Mouse (Mus musculus): ENCODE data around the gene C8g. TPM values are rescaled to one million over a fixed set of nuclear protein-coding genes. Genes with fewer than 3 reads are reported as not detected.

C8g gene
- total RNA-seq, 1 experiment = 2.1 TPM

GRCm38 (mm10) chr2:25477541-25477940 is 24.0 kb downstream of the C8g start:
- no peak overlapping the region for H3K4me3 ChIP-seq (ENCODE audit: insufficient read depth in 1 of 2, low read depth in 1 of 2, low read length in 2 of 2, poor library complexity in 1 of 2, severe bottlenecking in 1 of 2)

GRCm38 (mm10) chr2:25472550-25472949 is 29.0 kb downstream of the C8g start:
- Histone ChIP-seq H3K4me3 (ENCODE audit: insufficient read depth in 1 of 2, low read depth in 1 of 2, low read length in 2 of 2, poor library complexity in 1 of 2, severe bottlenecking in 1 of 2) (no peak overlapping the region), H3K36me3 (ENCODE audit: control insufficient read depth, insufficient read depth, low read length, poor library complexity, severe bottlenecking) (no peaks in the 10 kb centered on the region), H3K9me3 (ENCODE audit: control insufficient read depth, insufficient read depth, low read depth, low read length) (no peaks in the 10 kb centered on the region), H3K27ac (ENCODE audit: insufficient read depth, low read depth, low read length, poor library complexity, severe bottlenecking) (no peak overlapping the region), H3K4me1 (ENCODE audit: control insufficient read depth in 2 of 2, insufficient read depth in 2 of 2, low read length in 2 of 2, poor library complexity in 1 of 2) (no peaks in the 10 kb centered on the region), H3K9ac (ENCODE audit: insufficient read depth, low read depth, low read length, poor library complexity, severe bottlenecking) (no peak overlapping the region)
- TF ChIP-seq HCFC1 (IDR thresholded peaks at IDR 0.05; ENCODE audit: borderline replicate concordance, insufficient read depth, low read length) = no peak
- TF ChIP-seq ZC3H11A (IDR thresholded peaks at IDR 0.05; ENCODE audit: borderline replicate concordance, low read depth, low read length) = no peak
- TF ChIP-seq MAFK (IDR thresholded peaks at IDR 0.05; ENCODE audit: insufficient read depth, low read depth, low read length) = no peak
- no peak for DNase-seq (ENCODE audit: low read depth, low spot score)
- in situ Hi-C loops (cut with MboI; ENCODE audit: low sequenced_read_pairs in 2 of 2, unreplicated experiment in 2 of 2) = no loop called here

More at GRCm38 (mm10) chr2:25477541-25477940, 24.0 kb downstream of the C8g start:
- in situ Hi-C loops (cut with MboI; ENCODE audit: low sequenced_read_pairs in 2 of 2, unreplicated experiment in 2 of 2) = no loop called here
- no peak for TF ChIP-seq CHD2 (IDR thresholded peaks at IDR 0.05; ENCODE audit: low read depth, low read length)
- no peak for TF ChIP-seq MAFK (IDR thresholded peaks at IDR 0.05; ENCODE audit: insufficient read depth, low read depth, low read length)
- TF ChIP-seq HCFC1 (IDR thresholded peaks at IDR 0.05; ENCODE audit: borderline replicate concordance, insufficient read depth, low read length) = no peak
- TF ChIP-seq ZC3H11A (IDR thresholded peaks at IDR 0.05; ENCODE audit: borderline replicate concordance, low read depth, low read length) = no peak
- TF ChIP-seq ZNF384 (IDR thresholded peaks at IDR 0.05; ENCODE audit: low read depth, low read length) = no peak
- DNase-seq (ENCODE audit: low read depth, low spot score) = no peak
- H3K9me3 ChIP-seq (ENCODE audit: control insufficient read depth, insufficient read depth, low read depth, low read length) = no peaks in the 10 kb centered on the region
- no peak overlapping the region for H3K9ac ChIP-seq (ENCODE audit: insufficient read depth, low read depth, low read length, poor library complexity, severe bottlenecking)
- no peaks in the 10 kb centered on the region for H3K36me3 ChIP-seq (ENCODE audit: control insufficient read depth, insufficient read depth, low read length, poor library complexity, severe bottlenecking)
- no peaks in the 10 kb centered on the region for H3K4me1 ChIP-seq (ENCODE audit: control insufficient read depth in 2 of 2, insufficient read depth in 2 of 2, low read length in 2 of 2, poor library complexity in 1 of 2)
- no peak overlapping the region for H3K27ac ChIP-seq (ENCODE audit: insufficient read depth, low read depth, low read length, poor library complexity, severe bottlenecking)

DNA sequence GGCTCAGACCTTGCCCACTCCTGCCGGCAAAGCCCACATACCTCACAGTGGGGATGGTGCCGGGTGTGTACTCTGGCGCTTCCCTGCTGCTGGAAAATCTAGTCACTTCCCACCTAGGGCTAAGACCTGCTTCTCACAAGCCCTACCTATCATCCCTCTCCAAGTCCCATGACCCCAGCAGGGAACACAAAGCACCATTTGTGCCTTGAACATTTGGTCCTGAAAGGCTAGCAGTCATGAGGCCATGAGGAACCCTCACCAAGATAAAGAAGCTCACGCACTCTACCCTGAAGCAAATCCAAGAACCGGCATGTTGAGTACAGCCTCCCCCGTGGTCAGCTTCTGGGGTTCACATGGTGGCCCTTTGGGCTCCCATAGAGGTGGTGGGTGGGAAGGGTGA is 31.6 kb downstream of the C8g start, which contains the start of gene Ptgds:
TSS of gene Ptgds (minus strand) at position 78 of the 400 bp plus-strand sequence.
- no peak for DNase-seq (ENCODE audit: low read depth, low spot score)
- Histone ChIP-seq H3K27ac (ENCODE audit: insufficient read depth, low read depth, low read length, poor library complexity, severe bottlenecking) (no peak within 1 kb of the TSS), H3K36me3 (ENCODE audit: control insufficient read depth, insufficient read depth, low read length, poor library complexity, severe bottlenecking) (no peaks in the 10 kb centered on the region), H3K4me1 (ENCODE audit: control insufficient read depth in 2 of 2, insufficient read depth in 2 of 2, low read length in 2 of 2, poor library complexity in 1 of 2) (no peaks in the 10 kb centered on the region), H3K4me3 (ENCODE audit: insufficient read depth in 1 of 2, low read depth in 1 of 2, low read length in 2 of 2, poor library complexity in 1 of 2, severe bottlenecking in 1 of 2) (no peak within 1 kb of the TSS), H3K9ac (ENCODE audit: insufficient read depth, low read depth, low read length, poor library complexity, severe bottlenecking) (no peak within 1 kb of the TSS), H3K9me3 (ENCODE audit: control insufficient read depth, insufficient read depth, low read depth, low read length) (no peaks in the 10 kb centered on the region)
- TF ChIP-seq HCFC1 (IDR thresholded peaks at IDR 0.05; ENCODE audit: borderline replicate concordance, insufficient read depth, low read length) = no peak
- TF ChIP-seq ZC3H11A (IDR thresholded peaks at IDR 0.05; ENCODE audit: borderline replicate concordance, low read depth, low read length) = no peak
- no peak for TF ChIP-seq MAFK (IDR thresholded peaks at IDR 0.05; ENCODE audit: insufficient read depth, low read depth, low read length)
- no peak for TF ChIP-seq ZNF384 (IDR thresholded peaks at IDR 0.05; ENCODE audit: low read depth, low read length)
- TF ChIP-seq CHD2 (IDR thresholded peaks at IDR 0.05; ENCODE audit: low read depth, low read length) = no peak
- in situ Hi-C loops (cut with MboI; ENCODE audit: low sequenced_read_pairs in 2 of 2, unreplicated experiment in 2 of 2) = no loop called here

DNA sequence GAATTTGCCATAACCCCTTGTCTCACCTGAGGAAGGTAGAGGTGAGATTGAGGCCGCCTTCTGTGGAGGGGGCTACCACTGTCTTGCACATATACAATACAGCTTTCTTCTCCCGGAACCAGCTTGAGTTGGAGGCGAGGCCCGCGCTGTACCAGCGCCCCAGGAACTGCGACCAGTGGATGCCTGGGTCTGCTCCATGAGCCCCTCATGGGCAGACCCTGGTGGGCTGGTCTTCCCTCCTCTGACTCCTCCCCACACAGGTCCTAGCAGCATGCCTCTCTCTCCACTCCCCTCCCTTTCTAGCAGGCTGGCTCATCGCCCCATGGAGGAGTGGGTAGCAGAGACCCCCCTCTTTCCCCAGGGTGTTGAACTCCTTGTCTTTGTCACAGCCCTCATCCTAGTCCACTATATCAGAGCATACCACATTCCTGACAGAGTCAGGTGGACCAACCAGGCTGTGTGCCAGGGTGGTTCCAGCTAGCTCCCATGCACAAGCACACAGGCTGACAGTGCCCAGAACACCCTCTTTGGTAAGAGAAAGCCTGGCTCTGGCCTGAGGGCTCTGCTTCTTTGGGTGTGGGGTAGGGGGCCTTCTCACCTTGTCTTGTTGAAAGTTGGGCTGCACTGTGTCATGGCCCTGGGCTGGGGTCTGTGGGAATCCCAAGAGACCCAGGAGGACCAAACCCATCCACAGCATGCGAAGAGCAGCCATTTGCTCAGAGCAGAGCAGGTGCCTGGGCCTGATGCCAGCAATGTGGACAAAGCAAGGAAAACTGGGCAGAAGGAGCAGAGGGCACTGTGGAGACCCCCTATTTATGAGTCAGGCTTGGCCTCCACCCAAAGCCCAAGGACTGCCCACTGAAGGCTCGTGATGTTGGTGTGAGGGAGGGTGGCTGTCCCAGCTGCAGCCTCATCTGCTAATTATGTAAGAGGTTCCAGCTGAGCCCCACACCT is 32.3 kb downstream of the C8g start:
- Histone ChIP-seq H3K9me3 (ENCODE audit: control insufficient read depth, insufficient read depth, low read depth, low read length) (no peaks in the 10 kb centered on the region), H3K4me3 (ENCODE audit: insufficient read depth in 1 of 2, low read depth in 1 of 2, low read length in 2 of 2, poor library complexity in 1 of 2, severe bottlenecking in 1 of 2) (no peak overlapping the region), H3K27ac (ENCODE audit: insufficient read depth, low read depth, low read length, poor library complexity, severe bottlenecking) (no peak overlapping the region), H3K36me3 (ENCODE audit: control insufficient read depth, insufficient read depth, low read length, poor library complexity, severe bottlenecking) (no peaks in the 10 kb centered on the region), H3K4me1 (ENCODE audit: control insufficient read depth in 2 of 2, insufficient read depth in 2 of 2, low read length in 2 of 2, poor library complexity in 1 of 2) (no peaks in the 10 kb centered on the region), H3K9ac (ENCODE audit: insufficient read depth, low read depth, low read length, poor library complexity, severe bottlenecking) (no peak overlapping the region)
- in situ Hi-C loops (cut with MboI; ENCODE audit: low sequenced_read_pairs in 2 of 2, unreplicated experiment in 2 of 2) = no loop called here
- no peak for TF ChIP-seq CHD2 (IDR thresholded peaks at IDR 0.05; ENCODE audit: low read depth, low read length)
- TF ChIP-seq HCFC1 (IDR thresholded peaks at IDR 0.05; ENCODE audit: borderline replicate concordance, insufficient read depth, low read length) = no peak
- TF ChIP-seq ZNF384 (IDR thresholded peaks at IDR 0.05; ENCODE audit: low read depth, low read length) = no peak
- no peak for TF ChIP-seq ZC3H11A (IDR thresholded peaks at IDR 0.05; ENCODE audit: borderline replicate concordance, low read depth, low read length)
- no peak for TF ChIP-seq MAFK (IDR thresholded peaks at IDR 0.05; ENCODE audit: insufficient read depth, low read depth, low read length)
- no peak for DNase-seq (ENCODE audit: low read depth, low spot score)
